Mouse (Mus musculus): ENCODE results near the gene Fcgbp.
"Not testable (repeated sequence)": the region's sequence is repeated elsewhere in the genome, so short reads cannot be mapped to it uniquely, and the experiment has no call there.

The Fcgbp gene

DNA sequence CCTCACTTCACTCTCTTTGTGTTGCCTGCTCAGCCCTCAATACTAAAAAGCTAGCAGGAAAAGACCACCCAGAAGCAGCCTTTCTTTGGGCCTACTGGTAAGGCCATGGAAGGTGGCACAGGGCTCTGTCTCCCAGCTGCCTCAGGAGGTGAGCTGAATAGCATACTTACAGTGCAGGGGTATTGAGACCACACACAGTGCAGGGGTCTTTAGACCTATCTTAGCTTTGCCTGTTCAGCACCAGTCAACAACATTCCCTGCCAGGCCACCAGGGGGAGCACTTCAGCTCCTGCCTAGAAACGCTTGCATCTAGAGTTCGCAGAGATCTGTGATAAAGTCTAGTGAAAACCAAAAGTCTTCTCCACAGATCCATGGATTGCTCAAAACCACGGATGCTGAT is 77.2 kb downstream of the Fcgbp start:
- no peak; the same call in 1 of the 2 replicates for ATAC-seq (ENCODE audit: insufficient number of reproducible peaks, low FRiP score, low TSS enrichment)

DNA sequence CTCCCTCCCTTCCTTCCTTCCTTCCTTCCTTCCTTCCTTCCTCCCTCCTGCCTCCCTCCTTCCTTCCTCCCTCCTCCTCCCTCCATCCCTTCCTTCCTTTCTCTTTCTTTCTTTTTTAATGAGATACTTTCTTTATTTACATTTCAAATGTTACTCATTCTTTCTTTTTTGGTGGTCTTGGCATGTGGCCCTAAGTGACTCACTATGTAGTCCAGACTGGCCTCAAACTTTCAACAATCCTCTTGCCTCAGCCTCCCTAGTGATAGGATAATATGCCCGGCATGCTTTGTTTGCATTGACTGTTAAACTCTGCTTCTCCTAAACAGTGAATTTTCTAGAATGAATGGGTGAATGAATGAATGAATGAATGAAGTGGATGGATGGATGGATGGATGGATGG is 78.8 kb downstream of the Fcgbp start:
- no peak for ATAC-seq (ENCODE audit: insufficient number of reproducible peaks, low FRiP score, low TSS enrichment)

DNA sequence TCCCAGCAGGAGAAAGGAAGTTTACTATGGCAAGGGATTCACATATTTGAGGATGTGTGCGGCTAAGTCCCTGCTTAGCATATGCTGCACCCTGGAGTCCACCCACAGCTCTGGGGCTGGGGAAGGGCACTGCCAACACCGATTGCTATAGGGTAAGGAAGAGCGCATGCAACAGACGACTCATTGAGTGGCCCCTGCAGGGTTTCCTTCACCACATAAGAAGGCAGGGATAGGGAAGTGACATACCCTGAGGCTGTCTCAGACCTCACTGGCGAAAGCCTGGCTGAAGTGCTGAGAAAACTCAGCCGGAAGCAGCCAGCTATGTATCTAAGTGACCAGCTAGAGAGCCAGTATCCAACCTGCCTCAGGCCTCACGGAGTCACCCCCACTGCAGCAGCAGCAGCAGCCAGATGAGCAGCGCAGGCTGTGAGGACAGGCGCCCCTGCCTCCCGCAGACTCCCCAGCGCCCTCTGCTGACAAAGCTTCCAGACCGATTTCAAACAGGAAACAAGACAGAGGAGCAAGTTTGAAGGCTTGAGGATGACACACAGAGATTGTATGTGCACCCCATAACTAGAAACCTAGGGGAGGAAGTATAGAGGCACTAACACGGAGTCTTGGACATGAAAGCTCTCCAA is 80.7 kb downstream of the Fcgbp start:
- no peak for ATAC-seq (ENCODE audit: insufficient number of reproducible peaks, low FRiP score, low TSS enrichment)

DNA sequence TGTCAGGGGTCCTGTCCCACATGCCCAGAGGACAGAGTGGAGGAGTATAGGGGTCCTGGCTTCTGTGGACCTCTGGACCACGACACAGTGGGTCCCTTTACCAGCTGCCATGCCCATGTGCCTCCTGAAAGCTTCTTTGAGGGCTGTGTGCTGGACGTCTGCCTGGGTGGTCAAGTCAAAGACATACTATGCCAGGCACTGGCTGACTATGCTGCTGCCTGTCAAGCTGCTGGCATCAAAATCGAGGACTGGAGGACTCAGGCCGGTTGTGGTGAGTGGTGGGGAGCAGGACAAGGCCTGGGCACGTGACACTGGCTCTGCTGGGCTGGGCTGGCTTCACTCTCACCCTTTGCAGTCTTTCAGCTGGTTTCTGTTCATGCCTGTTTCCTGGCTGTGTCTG is 82.6 kb downstream of the Fcgbp start:
- ATAC-seq (ENCODE audit: insufficient number of reproducible peaks, low FRiP score, low TSS enrichment) = not testable (repeated sequence)

DNA sequence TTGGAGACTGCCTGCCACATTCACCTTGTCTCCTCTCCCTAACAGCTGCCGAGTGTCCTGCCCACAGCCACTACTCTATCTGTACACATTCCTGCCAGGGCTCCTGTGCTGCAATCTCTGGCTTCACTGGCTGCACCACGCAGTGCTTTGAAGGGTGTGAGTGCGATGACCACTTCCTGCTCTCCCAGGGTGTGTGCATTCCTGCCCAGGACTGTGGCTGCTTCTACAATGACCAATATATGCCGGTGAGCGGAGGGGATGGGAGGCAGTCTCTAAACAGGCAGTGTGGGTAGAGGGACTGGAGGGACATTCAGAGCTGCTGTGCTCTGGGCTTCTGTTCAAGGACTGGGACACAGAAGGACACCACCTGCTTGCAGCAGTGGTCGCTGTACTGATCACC is 88.3 kb downstream of the Fcgbp start:
- ATAC-seq (ENCODE audit: insufficient number of reproducible peaks, low FRiP score, low TSS enrichment) = no peak

DNA sequence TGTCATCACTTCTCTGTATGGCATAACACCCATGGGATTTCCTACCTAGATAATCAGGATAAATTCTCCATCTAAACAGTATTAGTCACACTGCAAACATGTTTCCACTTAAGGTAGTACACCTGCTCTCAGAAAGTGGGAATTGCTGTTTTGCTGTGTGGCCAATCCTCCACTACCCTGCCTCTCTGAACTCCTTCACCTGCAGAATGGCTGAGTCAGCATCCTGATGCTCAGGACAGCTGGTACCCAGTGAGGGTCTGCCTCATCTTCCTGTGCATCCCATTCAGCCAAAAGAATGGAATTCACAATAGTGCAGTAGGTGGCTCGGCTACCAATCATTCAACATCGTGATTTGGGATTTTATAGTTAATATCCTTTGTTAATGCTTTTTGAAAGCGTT is 88.9 kb downstream of the Fcgbp start:
- ATAC-seq (ENCODE audit: insufficient number of reproducible peaks, low FRiP score, low TSS enrichment) = no peak

DNA sequence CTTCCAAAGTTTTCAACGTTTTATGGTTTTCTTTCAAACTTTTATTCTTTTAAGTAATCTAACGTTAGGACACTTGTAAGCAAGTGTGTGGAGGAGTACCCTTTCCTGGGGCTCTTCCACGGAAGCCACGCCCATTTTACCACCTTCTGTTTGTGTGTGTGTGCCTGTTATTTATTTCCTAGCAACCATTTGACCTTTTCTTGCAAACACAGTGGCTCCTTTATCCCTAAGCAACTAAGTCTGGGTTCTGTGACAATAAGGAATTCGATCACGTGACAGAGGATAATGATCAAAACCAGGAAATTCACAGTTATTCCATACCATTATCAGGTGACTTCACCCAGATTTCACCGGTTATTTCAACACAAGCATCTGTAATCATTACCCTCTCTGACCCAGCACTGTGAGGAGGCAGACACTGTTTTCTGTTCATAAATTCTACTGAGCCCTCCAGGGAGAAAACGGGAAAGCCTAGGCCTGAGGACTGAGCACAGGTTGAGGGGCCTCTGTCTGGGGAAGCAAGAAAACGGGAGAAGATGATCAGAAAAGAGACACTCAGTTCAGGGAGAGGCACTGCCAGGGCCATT is 90.2 kb downstream of the Fcgbp start:
- no peak for ATAC-seq (ENCODE audit: insufficient number of reproducible peaks, low FRiP score, low TSS enrichment)

DNA sequence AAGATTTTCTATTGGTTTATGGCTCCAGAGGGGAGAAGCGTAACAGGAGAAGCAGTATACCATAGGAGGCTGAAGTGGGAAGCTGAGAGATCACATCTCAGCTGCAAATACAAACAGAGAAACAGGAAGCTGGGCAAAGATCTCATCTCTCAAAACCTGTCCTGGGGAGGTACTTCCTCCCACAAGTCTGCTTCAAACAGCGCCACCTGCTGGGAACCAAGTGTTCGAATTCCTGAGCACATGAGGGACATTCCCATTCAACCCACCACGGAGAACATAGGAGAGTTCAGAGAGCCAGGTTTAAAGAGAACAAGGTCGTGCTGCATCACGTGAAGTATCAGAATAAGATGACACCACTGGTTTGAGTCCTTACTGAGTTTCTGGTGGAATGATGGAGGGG is 94.4 kb downstream of the Fcgbp start:
- ATAC-seq (ENCODE audit: insufficient number of reproducible peaks, low FRiP score, low TSS enrichment) = no peak

DNA sequence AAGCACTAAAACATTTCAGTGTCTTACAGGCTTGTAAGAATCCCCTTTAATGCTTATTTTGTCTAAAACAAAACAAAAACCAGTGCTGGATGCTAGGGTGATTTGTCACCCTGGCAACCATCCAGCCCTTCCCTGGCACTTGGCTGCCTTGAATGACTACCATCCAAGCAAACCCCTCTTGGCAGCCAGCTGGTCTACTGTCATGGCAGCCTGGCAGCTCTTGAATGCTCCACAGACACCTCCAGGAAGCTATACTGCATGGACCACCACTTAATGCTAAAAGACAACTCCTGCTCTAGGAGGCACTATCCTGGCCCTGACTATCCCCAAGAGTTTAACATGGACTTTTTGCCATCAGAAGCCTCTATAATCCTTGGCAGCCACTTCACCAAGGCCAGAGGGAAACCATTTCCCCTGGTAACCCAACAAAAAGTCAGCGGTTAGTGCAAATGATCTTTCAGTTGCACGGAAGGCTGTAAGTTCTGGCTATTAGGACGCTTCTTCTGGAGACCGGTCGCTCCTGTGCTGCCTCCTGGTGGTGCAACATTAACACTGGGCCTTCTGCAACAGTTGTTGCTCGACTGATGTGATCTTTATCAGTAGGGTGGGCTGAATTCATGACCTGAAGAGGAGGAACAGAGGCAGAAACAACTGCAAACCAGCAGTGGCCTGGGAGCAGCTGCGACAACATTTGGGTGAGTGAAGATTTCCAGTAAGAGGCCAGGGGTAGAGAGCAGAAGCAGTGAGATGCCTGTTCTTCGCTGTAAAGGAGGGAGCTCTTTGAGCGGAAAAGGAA is 97.5 kb downstream of the Fcgbp start:
- ATAC-seq (ENCODE audit: insufficient number of reproducible peaks, low FRiP score, low TSS enrichment) = no peak

DNA sequence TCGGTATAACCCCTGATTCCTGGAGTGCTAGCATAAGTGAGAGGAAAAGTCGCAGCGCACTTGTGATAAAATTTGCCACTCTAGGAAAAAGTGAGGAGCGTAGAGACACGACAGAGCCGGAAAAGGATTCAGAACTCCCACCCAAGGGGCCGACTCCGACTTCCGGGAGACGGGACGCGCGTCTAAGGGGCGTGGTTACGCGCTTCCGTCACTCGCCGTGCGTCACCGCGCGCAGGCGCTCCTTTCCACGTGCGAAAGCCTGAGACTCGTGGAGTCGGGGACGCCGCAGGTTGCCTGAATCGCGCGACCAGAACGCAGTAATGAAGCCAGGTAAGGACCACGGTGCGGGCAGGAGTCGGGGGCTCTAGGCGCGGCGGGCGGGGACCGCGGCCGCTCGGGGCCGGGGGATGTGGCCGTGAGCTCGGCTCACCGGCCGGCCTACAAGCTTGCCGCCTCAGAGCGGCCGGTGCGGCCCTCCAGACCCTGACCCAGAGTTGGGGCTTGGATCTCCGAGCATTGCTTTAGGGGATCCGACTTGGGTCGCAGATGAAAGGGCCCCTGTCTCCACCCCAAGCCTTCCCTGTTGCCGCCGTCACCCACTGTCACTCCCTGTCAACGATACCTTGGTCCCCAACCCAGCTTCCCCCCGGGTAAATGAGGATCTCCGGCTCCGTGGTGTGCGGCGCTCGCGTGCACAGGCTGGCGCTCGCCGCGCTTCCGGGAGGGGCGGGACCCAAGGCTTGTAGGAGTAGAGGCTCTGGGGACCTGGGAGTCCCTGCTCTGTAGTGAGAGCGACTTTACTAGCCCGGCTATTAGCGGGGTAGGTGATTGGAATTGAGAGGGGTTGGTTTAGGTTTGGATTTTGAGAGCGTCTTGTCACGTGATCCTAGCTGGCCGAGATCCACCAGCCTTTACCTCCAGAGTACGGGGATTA is 98.7 kb downstream of the Fcgbp start, which contains the start of gene Fbl:
Gene Fbl (plus strand): TSS at position 222 of the 934 bp plus-strand sequence.
- ATAC-seq (ENCODE audit: insufficient number of reproducible peaks, low FRiP score, low TSS enrichment) = peak; percentile 77; the same call in 1 of the 2 replicates
